Mouse (Mus musculus) heart, embryonic 10.5 days (tissue): Measurements from ENCODE around the gene Bid. TPM values are rescaled to one million over a fixed set of nuclear protein-coding genes. Genes with fewer than 3 reads are reported as not detected.
"Not testable (repeated sequence)": the region's sequence is repeated elsewhere in the genome, so short reads cannot be mapped to it uniquely, and the experiment has no call there.

Experiments
- DNase-seq: peaks from one replicate; pipeline ENCODE4 v3.0.0-alpha.2; 2017; ENCODE audit warnings: low spot score
- H3K27ac ChIP-seq: fragments of 300-500 bp; sonication (generic); 2 replicates; pipeline ENCODE4 v1.5.1; 2016; ENCODE audit warnings: mild to moderate bottlenecking
- H3K27me3 ChIP-seq: fragments of 300-500 bp; sonication (generic); 2 replicates; pipeline ENCODE4 v1.6.1; 2016; ENCODE audit warnings: mild to moderate bottlenecking; ENCODE audit not compliant: poor library complexity, insufficient read depth, severe bottlenecking
- H3K36me3 ChIP-seq: fragments of 300-500 bp; sonication (generic); 2 replicates; pipeline ENCODE4 v1.6.1; 2016; ENCODE audit warnings: mild to moderate bottlenecking, moderate library complexity
- H3K4me1 ChIP-seq: fragments of 300-500 bp; sonication (generic); 2 replicates; pipeline ENCODE4 v1.6.1; 2016; ENCODE audit warnings: mild to moderate bottlenecking
- H3K4me3 ChIP-seq: fragments of 300-500 bp; sonication (generic); 2 replicates; pipeline ENCODE4 v1.5.1; 2016; ENCODE audit warnings: mild to moderate bottlenecking, moderate library complexity
- H3K9me3 ChIP-seq: fragments of 300-500 bp; sonication (generic); 2 replicates; pipeline ENCODE4 v1.6.1; 2016; ENCODE audit warnings: mild to moderate bottlenecking, moderate library complexity
- WGBS: fragments of 180-500 bp; shearing (Covaris S2); methylation state at CpG from one replicate; pipeline ENCODE4 v1.1.7; 2016; 5-methylcytosine and 5-hydroxymethylcytosine counted together
- polyA plus RNA-seq: library from polyadenylated mRNA; unstranded; fragments of >200 nt; fragmentation: Nextera tagmentation; extraction: Ambion mirVana; gene quantifications from 2 replicates; pipeline ENCODE4 v1.2.1, GENCODE M21; 2016

The Bid gene
- polyA plus RNA-seq, 1 experiment from 2014 or later: 16.5 TPM

DNA sequence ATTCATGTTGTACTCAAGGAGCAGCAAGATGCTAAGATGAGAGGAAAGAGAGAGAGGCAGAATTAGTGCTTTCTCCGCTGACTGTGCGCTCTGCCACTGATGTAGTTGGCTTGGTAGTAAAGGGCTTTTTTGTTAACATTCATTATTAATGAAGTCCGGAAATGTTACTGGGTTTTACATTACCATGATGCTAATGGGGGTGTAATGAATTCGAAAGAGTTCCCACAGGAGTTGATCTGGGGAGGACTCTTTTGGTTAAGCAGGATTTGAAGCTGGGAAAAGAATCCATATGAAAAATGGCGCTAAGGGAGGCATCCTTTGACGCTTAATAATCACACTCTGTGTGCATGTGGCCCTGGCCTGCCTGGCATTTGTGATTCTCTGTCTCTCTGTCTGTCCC lies 32.2 kb downstream of the Bid start:
- H3K36me3 ChIP-seq: peaks cover 78% of the 10 kb centered on the region
- no peak for DNase-seq
- WGBS: 90% methylated on average over 6 of the region's 6 CpGs
- no peak overlapping the region for H3K27ac ChIP-seq
- no peaks in the 10 kb centered on the region for H3K4me1 ChIP-seq
- H3K27me3 ChIP-seq: no peaks in the 10 kb centered on the region
- H3K4me3 ChIP-seq: no peak overlapping the region
- H3K9me3 ChIP-seq: no peaks in the 10 kb centered on the region

DNA sequence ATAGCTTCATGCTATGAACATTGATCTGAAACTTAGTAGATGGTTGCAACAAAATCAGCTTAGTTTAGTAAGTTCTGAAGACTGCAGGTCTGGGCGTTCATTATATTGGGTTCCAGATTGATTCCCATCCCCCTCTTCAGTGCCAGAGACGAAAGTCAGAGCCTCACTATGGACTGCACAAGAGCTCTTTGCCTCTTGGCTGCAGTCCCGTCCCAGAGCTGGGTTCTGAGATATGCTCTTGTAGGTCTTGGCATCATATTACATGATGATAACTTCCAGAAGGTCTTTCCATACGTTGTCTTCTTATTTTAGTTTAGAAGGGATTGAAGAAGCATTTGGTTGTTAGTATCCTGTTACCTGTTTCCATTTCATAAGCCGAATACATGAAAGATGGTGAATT lies 37.6 kb downstream of the Bid start:
- Histone ChIP-seq H3K4me1 (peaks cover 6% of the 10 kb centered on the region; the same call in 1 of the 2 replicates), H3K36me3 (peaks cover 66% of the 10 kb centered on the region), H3K27me3 (no peaks in the 10 kb centered on the region), H3K9me3 (no peaks in the 10 kb centered on the region), H3K4me3 (no peak overlapping the region), H3K27ac (no peak overlapping the region)
- 62% methylated on average over 5 of the region's 5 CpGs for WGBS
- DNase-seq: no peak

DNA sequence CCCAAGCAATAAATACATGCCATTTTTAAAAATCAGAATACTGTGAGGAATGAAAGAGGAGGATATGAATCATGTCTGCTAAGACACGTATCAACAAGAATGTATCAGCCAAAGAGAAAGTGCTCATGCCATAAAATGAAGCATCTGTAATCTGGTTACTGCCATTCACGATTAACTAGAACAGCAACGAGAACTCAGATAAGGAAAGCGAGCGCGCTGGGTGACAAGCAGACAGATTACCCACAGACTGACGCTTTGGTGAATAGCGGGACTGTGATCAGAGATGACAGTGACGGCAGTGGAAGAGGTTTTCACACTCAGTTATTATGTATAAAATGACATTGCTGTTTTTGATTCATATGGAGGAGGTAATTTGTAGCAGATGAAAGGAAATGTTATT lies 42.8 kb downstream of the Bid start:
- no peak overlapping the region; the same call in 1 of the 2 replicates for H3K4me3 ChIP-seq

DNA sequence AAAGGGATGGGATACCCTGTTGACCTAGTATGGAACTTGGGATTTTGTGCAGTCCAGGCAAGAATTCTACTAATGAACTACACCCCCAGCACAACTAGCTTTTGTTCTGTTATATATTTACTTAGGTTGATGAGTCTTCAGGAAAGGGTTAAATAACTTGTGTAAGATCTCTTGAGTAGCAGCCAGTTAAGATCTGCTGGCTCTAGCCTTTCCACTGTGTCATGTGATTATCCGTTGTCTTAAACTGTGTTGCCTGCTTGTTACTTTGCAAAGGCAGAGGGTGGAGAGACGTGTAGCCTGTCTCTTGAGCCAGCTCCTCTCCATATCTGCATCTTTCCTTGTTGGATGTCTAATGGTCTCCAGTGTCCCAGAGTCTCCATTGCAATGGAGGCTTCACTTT lies 45.4 kb downstream of the Bid start:
- Histone ChIP-seq H3K27me3 (no peaks in the 10 kb centered on the region), H3K4me3 (no peak overlapping the region), H3K36me3 (peaks cover 17% of the 10 kb centered on the region), H3K4me1 (peaks cover 13% of the 10 kb centered on the region), H3K9me3 (no peaks in the 10 kb centered on the region), H3K27ac (no peak overlapping the region)
- no peak for DNase-seq
- WGBS: 66% methylated on average over 2 of the region's 2 CpGs

More for the DNA sequence above, 42.8 kb downstream of the Bid start:
- no peak overlapping the region for H3K27ac ChIP-seq
- DNase-seq: no peak
- H3K36me3 ChIP-seq: peaks cover 37% of the 10 kb centered on the region
- 21% methylated on average over 9 of the region's 9 CpGs for WGBS
- peaks cover 15% of the 10 kb centered on the region for H3K4me1 ChIP-seq
- no peaks in the 10 kb centered on the region for H3K27me3 ChIP-seq
- no peaks in the 10 kb centered on the region for H3K9me3 ChIP-seq

DNA sequence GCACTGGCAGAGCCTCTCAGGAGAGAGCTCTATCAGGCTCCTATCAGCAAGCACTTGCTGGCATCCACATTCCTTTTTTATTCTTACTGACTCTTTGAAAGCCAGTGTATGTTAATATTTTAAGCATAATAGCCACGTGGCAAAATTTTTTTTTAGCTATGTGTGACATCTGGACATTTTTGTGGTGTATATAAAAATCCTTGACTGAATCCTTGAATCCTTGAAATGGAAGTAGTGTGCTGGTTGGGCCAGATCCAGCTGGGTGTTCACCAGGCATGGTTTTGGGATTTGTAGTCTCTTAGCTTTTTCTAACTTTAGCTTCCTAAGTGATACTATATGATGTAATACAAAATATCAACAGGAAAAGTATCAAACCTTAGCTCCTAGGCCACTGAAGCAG lies 47.8 kb downstream of the Bid start:
- Histone ChIP-seq H3K4me1 (peaks cover 7% of the 10 kb centered on the region), H3K27me3 (no peaks in the 10 kb centered on the region), H3K9me3 (no peaks in the 10 kb centered on the region), H3K27ac (no peak overlapping the region), H3K36me3 (peaks cover 25% of the 10 kb centered on the region), H3K4me3 (no peak overlapping the region)
- 80% methylated on average over 1 of the region's 1 CpGs for WGBS
- DNase-seq: no peak

DNA sequence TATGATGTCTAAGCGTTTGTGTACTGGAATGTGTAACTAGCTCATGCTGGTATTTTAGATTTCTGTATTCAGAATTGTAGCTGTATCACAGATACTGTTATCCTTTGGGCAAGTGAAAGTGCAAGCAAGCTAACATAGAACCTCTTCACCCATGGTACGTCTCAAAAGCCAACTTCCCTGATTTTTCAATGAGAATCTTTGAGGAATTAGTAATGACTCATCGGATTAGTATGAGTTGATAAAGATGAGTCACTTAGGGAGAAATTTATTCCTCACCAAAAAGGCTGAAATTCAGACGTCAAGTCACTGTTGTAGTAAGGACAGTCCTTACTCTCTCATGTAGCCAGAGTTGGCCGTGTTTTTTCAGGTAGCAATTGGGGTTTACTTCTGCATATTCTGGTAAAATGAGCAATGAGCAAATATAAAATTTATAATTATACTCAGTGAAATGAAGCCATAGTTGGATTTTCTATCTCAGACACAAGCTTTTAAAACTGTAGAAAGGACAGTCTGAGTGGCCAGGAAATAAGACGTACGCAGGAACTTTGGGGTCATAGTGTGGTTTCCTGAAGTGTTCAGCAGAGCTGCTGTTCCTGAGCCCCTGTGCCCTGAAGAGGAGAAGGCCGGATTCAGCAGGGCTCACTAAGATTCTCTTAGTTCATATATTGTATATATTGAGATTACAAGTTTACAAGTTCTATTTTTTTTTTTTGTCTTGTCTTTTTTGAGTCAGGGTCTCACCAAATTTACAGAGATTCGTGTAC lies 50.4 kb downstream of the Bid start:
- no peaks in the 10 kb centered on the region for H3K4me1 ChIP-seq
- peaks cover 32% of the 10 kb centered on the region for H3K36me3 ChIP-seq
- no peaks in the 10 kb centered on the region for H3K9me3 ChIP-seq
- WGBS: 82% methylated on average over 9 of the region's 9 CpGs
- no peak for DNase-seq
- H3K27me3 ChIP-seq: no peaks in the 10 kb centered on the region
- H3K27ac ChIP-seq: no peak overlapping the region
- H3K4me3 ChIP-seq: no peak overlapping the region

DNA sequence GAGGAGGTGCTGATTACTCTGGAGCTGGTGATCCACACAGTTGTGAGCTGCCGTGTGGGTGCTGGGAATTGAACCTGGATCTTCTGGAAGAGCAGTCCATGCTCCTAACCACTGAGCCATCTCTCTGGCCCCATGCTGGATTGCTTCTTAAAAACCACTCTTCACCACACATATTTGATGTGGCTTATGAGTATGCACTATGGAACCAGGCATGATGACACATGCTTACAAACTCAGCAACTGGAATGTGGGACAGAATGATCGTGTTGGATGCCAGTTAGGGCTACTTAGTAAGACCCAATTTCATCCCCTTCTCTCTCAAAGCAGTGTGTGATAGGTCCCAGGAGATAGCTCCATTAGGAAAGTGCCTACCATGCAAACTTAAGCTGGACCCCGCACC lies 56.6 kb downstream of the Bid start:
- H3K27me3 ChIP-seq: no peaks in the 10 kb centered on the region
- H3K4me3 ChIP-seq: no peak overlapping the region
- peaks cover 2% of the 10 kb centered on the region; the same call in 1 of the 2 replicates for H3K9me3 ChIP-seq
- H3K4me1 ChIP-seq: peaks cover 12% of the 10 kb centered on the region; the same call in 1 of the 2 replicates
- H3K36me3 ChIP-seq: peaks cover 40% of the 10 kb centered on the region
- DNase-seq: no peak
- H3K27ac ChIP-seq: no peak overlapping the region
- WGBS: 93% methylated on average over 3 of the region's 3 CpGs

DNA sequence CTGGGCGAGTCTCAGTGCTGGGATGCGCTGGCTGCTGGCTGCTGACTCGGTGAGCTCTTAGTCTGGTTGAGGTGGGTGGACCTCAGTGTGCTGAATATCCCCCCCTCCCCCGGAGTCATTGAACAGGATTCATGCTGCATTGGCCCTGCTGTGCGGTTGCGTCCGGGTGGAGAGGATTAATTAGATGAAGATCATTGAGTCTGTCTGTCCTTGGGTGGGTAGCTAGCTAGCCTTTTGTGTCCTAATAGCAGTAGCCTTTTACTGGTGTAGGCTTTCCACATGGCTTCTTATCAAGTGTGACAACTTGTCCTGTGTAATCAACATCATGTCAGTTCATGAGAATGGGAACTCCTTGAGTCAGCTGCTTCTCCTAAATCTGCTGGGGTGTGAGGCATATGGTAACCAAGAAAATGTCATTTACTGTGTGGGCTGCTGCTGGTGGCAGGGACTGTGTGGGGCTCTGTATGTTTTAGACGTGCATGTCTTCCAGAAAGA lies 58.4 kb downstream of the Bid start:
- DNase-seq: no peak
- H3K4me1 ChIP-seq: peaks cover 17% of the 10 kb centered on the region; the same call in 1 of the 2 replicates
- no peak overlapping the region for H3K4me3 ChIP-seq
- WGBS: 74% methylated on average over 8 of the region's 8 CpGs
- peaks cover 2% of the 10 kb centered on the region; the same call in 1 of the 2 replicates for H3K9me3 ChIP-seq
- H3K27me3 ChIP-seq: no peaks in the 10 kb centered on the region
- no peak overlapping the region for H3K27ac ChIP-seq
- H3K36me3 ChIP-seq: peaks cover 41% of the 10 kb centered on the region

DNA sequence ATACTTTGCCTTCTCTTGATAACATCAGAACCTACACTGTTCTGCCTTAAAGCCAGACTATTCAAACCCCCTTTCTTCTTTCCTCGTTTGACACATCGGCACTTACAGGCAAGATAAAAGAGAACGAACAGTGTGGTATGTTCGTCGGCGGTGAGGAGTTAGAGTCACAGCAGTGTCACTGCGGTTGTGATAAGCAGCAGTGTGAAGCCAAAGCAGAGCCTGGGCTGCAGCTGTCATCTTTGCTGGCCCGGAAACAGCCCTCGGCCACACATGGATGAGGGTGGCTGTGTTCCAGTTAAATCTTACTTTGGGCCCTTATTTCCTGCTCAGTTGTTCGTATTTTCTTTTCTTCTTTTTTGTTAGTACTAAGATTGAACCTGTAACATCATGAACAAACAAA lies 62.2 kb downstream of the Bid start:
- DNase-seq: peak; percentile 84
- H3K4me1 ChIP-seq: peaks cover 17% of the 10 kb centered on the region; the same call in 1 of the 2 replicates
- no peak overlapping the region for H3K4me3 ChIP-seq
- peaks cover 2% of the 10 kb centered on the region; the same call in 1 of the 2 replicates for H3K9me3 ChIP-seq
- no peaks in the 10 kb centered on the region for H3K27me3 ChIP-seq
- peak overlapping the region; percentile 52; the same call in 1 of the 2 replicates for H3K27ac ChIP-seq
- peaks cover 40% of the 10 kb centered on the region for H3K36me3 ChIP-seq
- 27% methylated on average over 10 of the region's 10 CpGs for WGBS

DNA sequence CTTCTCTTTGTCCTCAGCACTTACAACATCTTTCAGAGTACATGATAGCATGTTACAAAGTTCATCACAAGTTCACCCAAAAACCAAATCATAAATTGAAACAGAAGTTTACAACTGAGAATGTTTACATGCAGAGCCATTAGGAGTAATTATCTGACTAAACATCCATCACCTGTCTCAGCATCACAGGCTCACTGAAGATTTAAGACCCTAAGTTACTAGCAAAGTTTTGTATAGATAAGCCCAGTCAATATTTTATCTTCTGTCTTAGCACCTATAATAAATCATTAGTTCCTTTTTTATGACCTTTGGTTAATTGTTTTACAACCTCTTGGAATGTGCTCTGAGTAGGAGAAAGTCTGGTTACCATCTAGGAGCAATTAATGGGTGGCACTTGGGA lies 65.9 kb downstream of the Bid start:
- not testable (repeated sequence) for H3K4me1 ChIP-seq, H3K27ac ChIP-seq, H3K4me3 ChIP-seq, H3K27me3 ChIP-seq, H3K9me3 ChIP-seq, DNase-seq
- H3K36me3 ChIP-seq: peaks cover 45% of the 10 kb centered on the region

Other genes starting within 250 kb of the Bid start
- 0.12 and 0.13 TPM in 2 replicates for gene Slc25a18, start 143.3 kb downstream of the Bid start, polyA plus RNA-seq
- 135 and 144 TPM in 2 replicates for gene Atp6v1e1, start 94.1 kb downstream of the Bid start, polyA plus RNA-seq
- 30.9 and 36.8 TPM in 2 replicates for gene Bcl2l13, start 80.6 kb downstream of the Bid start, polyA plus RNA-seq
- gene Mical3, start 214.1 kb upstream of the Bid start, polyA plus RNA-seq: 25.8 and 37.3 TPM in 2 replicates